Mouse (Mus musculus): ENCODE results near the gene Ppard.
A peak's percentile ranks its signal among the peaks of the same experiment; 100 is the strongest.

Gene Ppard

GRCm38 (mm10) chr17:28335267-28335666 lies 102.8 kb downstream of the Ppard start:
- DNase-seq (ENCODE audit: low spot score in 2 of 2) = no peak

GRCm38 (mm10) chr17:28337547-28337946 lies 105.0 kb downstream of the Ppard start:
- no peak for DNase-seq (ENCODE audit: low spot score in 2 of 2)

GRCm38 (mm10) chr17:28340578-28340977 lies 108.1 kb downstream of the Ppard start:
- DNase-seq (ENCODE audit: low spot score in 2 of 2) = no peak

GRCm38 (mm10) chr17:28341091-28341490 lies 108.6 kb downstream of the Ppard start:
- DNase-seq (ENCODE audit: low spot score in 2 of 2) = peak; percentile 72 to 77

- DNase-seq (ENCODE audit: low spot score in 2 of 2) = no peak
These were observed 111.6 kb downstream of the Ppard start for GRCm38 (mm10) chr17:28344050-28344607.

GRCm38 (mm10) chr17:28344670-28345069 lies 112.2 kb downstream of the Ppard start:
- no peak for DNase-seq (ENCODE audit: low spot score in 2 of 2)

- DNase-seq (ENCODE audit: low spot score in 2 of 2) = no peak
These were observed 112.8 kb downstream of the Ppard start for GRCm38 (mm10) chr17:28345271-28345721.

GRCm38 (mm10) chr17:28345882-28346281 lies 113.4 kb downstream of the Ppard start:
- DNase-seq (ENCODE audit: low spot score in 2 of 2) = no peak

- no peak for DNase-seq (ENCODE audit: low spot score in 2 of 2)
These were observed 114.8 kb downstream of the Ppard start for GRCm38 (mm10) chr17:28347327-28347726.

- DNase-seq (ENCODE audit: low spot score in 2 of 2) = no peak
These were observed 115.7 kb downstream of the Ppard start for GRCm38 (mm10) chr17:28348211-28348610.

- DNase-seq (ENCODE audit: low spot score in 2 of 2) = no peak
These were observed 116.9 kb downstream of the Ppard start for GRCm38 (mm10) chr17:28349264-28349880.

- DNase-seq (ENCODE audit: low spot score in 2 of 2) = no peak
These were observed 117.5 kb downstream of the Ppard start for GRCm38 (mm10) chr17:28349901-28350465.

GRCm38 (mm10) chr17:28350466-28351352 lies 118.2 kb downstream of the Ppard start, which contains the start of gene Tead3:
Tead3 (minus strand) TSS chr17:28350817.
- DNase-seq (ENCODE audit: low spot score in 2 of 2) = peak in 1 of 2 experiments; percentile 47
